8 mouse cellular contexts compared by ENCODE assay signal in genomic region chr9:80293056-80293584, GRCm38 (mm10).
DNase-seq lines count a peak whose midpoint lies in the region; ATAC-seq and TF ChIP-seq lines count a peak whose summit lies in the region.
"Had no signal": no experiment of that assay in that cellular context is flagged by ENCODE, and none has a peak within 500 bp of the region (broad histone marks: within the 10 kb centered on the region; RNA-seq: fewer than 3 reads in every experiment).

No protein-coding gene starts in this region.

- no peak overlapping the region for H3K4me3 ChIP-seq in left cerebral cortex, adult 2 months
- no peak overlapping the region for H3K4me3 ChIP-seq in midbrain, embryonic 15.5 days

- intact Hi-C loops in left cerebral cortex, adult 2 months (cut with DNase I) = no loop called here
- intact Hi-C loops in gastrocnemius, postnatal 36 days (cut with DNase I) = no loop called here

- DNase-seq in left cerebral cortex, adult 2 months (ENCODE audit: extremely low spot score in 1 of 2, low spot score in 2 of 2) = no peak
- no peak for DNase-seq in left cerebral cortex, adult 8-10 months (ENCODE audit: low spot score in 2 of 2)
- DNase-seq in MEL-GATA-1-ER (ENCODE audit: extremely low read depth, low read depth) = peak; percentile 11
- DNase-seq in embryo, embryonic 10 days (ENCODE audit: low spot score) = peak; percentile 60
- DNase-seq in gastrocnemius, postnatal 36 days = no peak
- no peak for DNase-seq in liver
- DNase-seq: kidney, adult 11 months had no signal

- no peak overlapping the region for H3K9ac ChIP-seq in midbrain, embryonic 15.5 days

- H3K9me3 ChIP-seq in midbrain, embryonic 15.5 days = no peaks in the 10 kb centered on the region

- no peaks in the 10 kb centered on the region for H3K27me3 ChIP-seq in midbrain, embryonic 15.5 days (replicated peaks)

- H3K4me2 ChIP-seq in midbrain, embryonic 15.5 days = no peak overlapping the region

- H3K4me1 ChIP-seq in midbrain, embryonic 15.5 days = no peaks in the 10 kb centered on the region

- TF ChIP-seq CTCF in left cerebral cortex, adult 2 months (IDR thresholded peaks at IDR 0.05) = peak; percentile 66

- no peak overlapping the region for H3K27ac ChIP-seq in left cerebral cortex, adult 2 months
- no peak overlapping the region for H3K27ac ChIP-seq in midbrain, embryonic 15.5 days

- 57% methylated on average over 2 of the region's 2 CpGs for WGBS in midbrain, embryonic 15.5 days

- 0 out of 2 replicates have a peak, but pooled peaks have one; percentile 42 for ATAC-seq in midbrain, embryonic 15.5 days (replicated peaks)

- 0 out of 2 replicates have a peak, but pooled peaks cover 7% of the 10 kb centered on the region for H3K36me3 ChIP-seq in midbrain, embryonic 15.5 days (replicated peaks)

Comparison
In these comparisons a context has a peak if more than half of its experiments do, and no peak if none do; other contexts are left out.
1. DNase-seq: peak in MEL-GATA-1-ER (single experiment) and embryo, embryonic 10 days (single experiment); none in left cerebral cortex, adult 2 months (0 of 2), left cerebral cortex, adult 8-10 months (0 of 2), gastrocnemius, postnatal 36 days (0 of 2) and liver (single experiment).